Mouse (Mus musculus) ES-E14 (cell line): Measurements from ENCODE around the gene 5730596B20Rik. TPM values are rescaled to one million over a fixed set of nuclear protein-coding genes. Genes with fewer than 3 reads are reported as not detected.
A peak's percentile ranks its signal among the peaks of the same experiment; 100 is the strongest.

Experiments used
- DNase-seq: peaks from one replicate; pipeline ENCODE4 v3.0.0-alpha.2; 2013; ENCODE audit warnings: low read depth, low spot score
- H3K27ac ChIP-seq: 2 replicates; pipeline ENCODE4 v1.5.1; 2012; ENCODE audit warnings: low read depth, mild to moderate bottlenecking, low read length, moderate library complexity, mixed read lengths; ENCODE audit not compliant: poor library complexity, insufficient read depth, severe bottlenecking
- H3K36me3 ChIP-seq: 2 replicates; pipeline ENCODE4 v1.6.1; 2012; ENCODE audit warnings: mild to moderate bottlenecking, low read length, moderate library complexity, mixed read lengths; ENCODE audit not compliant: control insufficient read depth, poor library complexity, insufficient read depth, severe bottlenecking
- H3K4me1 ChIP-seq, 2 experiments: fragments of 150-350 bp in 1 of 2; sonication (generic) in 1 of 2; 2 replicates each; pipeline ENCODE4 v1.6.1; 2012; ENCODE audit warnings: low read length in 2 of 2, mild to moderate bottlenecking in 1 of 2, mixed read lengths in 1 of 2; ENCODE audit not compliant: control insufficient read depth in 2 of 2, insufficient read depth in 2 of 2, poor library complexity in 1 of 2
- H3K4me3 ChIP-seq, 2 experiments: fragments of 150-350 bp in 1 of 2; sonication (generic) in 1 of 2; 2 replicates each; pipeline ENCODE4 v1.5.1; 2012; ENCODE audit warnings: low read length in 2 of 2, low read depth in 1 of 2, mild to moderate bottlenecking in 1 of 2, mixed read lengths in 1 of 2; ENCODE audit not compliant: insufficient read depth in 1 of 2, poor library complexity in 1 of 2, severe bottlenecking in 1 of 2
- H3K9ac ChIP-seq: 2 replicates; pipeline ENCODE4 v1.6.1; 2012; ENCODE audit warnings: low read depth, mild to moderate bottlenecking, low read length, mixed read lengths; ENCODE audit not compliant: poor library complexity, insufficient read depth, severe bottlenecking
- H3K9me3 ChIP-seq: fragments of 150-350 bp; sonication (generic); 2 replicates; pipeline ENCODE4 v1.6.1; 2012; ENCODE audit warnings: low read depth, mild to moderate bottlenecking, low read length; ENCODE audit not compliant: control insufficient read depth, insufficient read depth
- CHD2 ChIP-seq: IDR thresholded peaks from 2 replicates; pipeline ENCODE4 v1.6.1; 2014; ENCODE audit warnings: mild to moderate bottlenecking, low read depth, low read length, inconsistent platforms
- HCFC1 ChIP-seq: IDR thresholded peaks from 2 replicates; pipeline ENCODE4 v1.6.1; 2012; ENCODE audit warnings: low read length, inconsistent platforms, borderline replicate concordance; ENCODE audit not compliant: insufficient read depth
- MAFK ChIP-seq: IDR thresholded peaks from 2 replicates; pipeline ENCODE4 v1.6.1; 2014; ENCODE audit warnings: mild to moderate bottlenecking, low read depth, low read length, inconsistent platforms; ENCODE audit not compliant: insufficient read depth
- ZC3H11A ChIP-seq: IDR thresholded peaks from 2 replicates; pipeline ENCODE4 v1.6.1; 2012; ENCODE audit warnings: low read depth, mild to moderate bottlenecking, inconsistent platforms, low read length, borderline replicate concordance
- ZNF384 ChIP-seq: IDR thresholded peaks from 2 replicates; pipeline ENCODE4 v1.6.1; 2012; ENCODE audit warnings: low read depth, low read length, inconsistent platforms
- in situ Hi-C, 2 experiments: fragments of 600-800 bp; cut with MboI; formaldehyde crosslinking; loops; one replicate each; pipeline ENCODE4 v1.15.1; 2025; ENCODE audit warnings: low sequenced_read_pairs in 2 of 2, inconsistent platforms in 1 of 2; ENCODE audit not compliant: unreplicated experiment in 2 of 2
- total RNA-seq: library from RNA; depleted of rRNA; stranded (reverse); fragments of 300-350 nt; gene quantifications from 2 replicates; pipeline ENCODE4 v1.2.3, GENCODE M21; 2012

5730596B20Rik gene
- total RNA-seq, 1 experiment, result 0.18 TPM

DNA sequence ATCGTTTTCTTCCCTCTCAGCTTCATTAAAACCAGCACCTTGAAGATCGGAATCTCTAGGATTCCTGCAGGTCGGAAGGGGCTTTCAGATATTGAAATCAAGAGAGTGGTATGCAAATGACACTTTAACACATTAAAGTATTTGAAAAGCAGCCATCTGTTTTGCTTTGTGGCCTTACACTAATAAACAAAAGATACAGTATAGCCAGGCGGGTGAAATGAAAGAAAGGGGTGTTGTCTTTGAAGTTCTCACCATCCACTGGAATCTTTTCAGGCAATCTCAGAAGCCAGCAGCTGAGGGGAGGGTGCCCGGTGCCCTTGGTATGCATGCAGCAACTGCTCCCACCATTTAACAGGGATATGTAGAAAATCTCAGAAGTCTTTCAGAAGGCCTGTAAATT lies 23.3 kb upstream of the 5730596B20Rik start:
- no peak overlapping the region for H3K4me3 ChIP-seq
- no peaks in the 10 kb centered on the region for H3K36me3 ChIP-seq
- H3K9ac ChIP-seq, result no peak overlapping the region
- no peaks in the 10 kb centered on the region for H3K9me3 ChIP-seq
- peaks cover 0 to 9% of the 10 kb centered on the region in 2 experiments; a peak in 1 of 4 replicates for H3K4me1 ChIP-seq
- TF ChIP-seq HCFC1 (no peak), CHD2 (no peak), ZNF384 (no peak), MAFK (no peak), ZC3H11A (no peak)
- in situ Hi-C loops, result no loop called here
- H3K27ac ChIP-seq, result no peak overlapping the region
- DNase-seq, result no peak

DNA sequence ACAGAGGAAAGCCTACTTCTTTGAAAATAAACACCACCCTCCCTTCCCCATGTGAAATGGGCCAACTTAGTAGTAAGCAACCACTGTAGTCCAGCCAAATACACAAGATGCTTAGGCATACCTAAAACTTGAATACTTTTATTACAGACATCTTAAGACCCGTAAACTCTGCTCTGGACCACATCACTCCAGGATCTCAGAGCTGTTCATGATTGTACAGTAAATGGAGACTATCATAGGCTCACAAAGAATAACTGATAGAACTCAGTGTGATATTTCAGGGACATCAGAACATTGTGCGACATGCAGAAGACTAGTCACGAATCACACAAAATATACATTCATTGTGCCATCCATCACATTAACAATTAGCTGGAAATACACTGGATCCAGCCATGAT lies 21.8 kb upstream of the 5730596B20Rik start:
- in situ Hi-C loops, result no loop called here
- Histone ChIP-seq H3K4me1 (peaks cover 4 to 17% of the 10 kb centered on the region in 2 experiments; a peak in 1 of 4 replicates), H3K9me3 (no peaks in the 10 kb centered on the region), H3K9ac (no peak overlapping the region), H3K4me3 (no peak overlapping the region), H3K36me3 (no peaks in the 10 kb centered on the region), H3K27ac (no peak overlapping the region)
- no peak for DNase-seq
- TF ChIP-seq ZC3H11A (no peak), CHD2 (no peak), ZNF384 (no peak), MAFK (no peak), HCFC1 (no peak)

DNA sequence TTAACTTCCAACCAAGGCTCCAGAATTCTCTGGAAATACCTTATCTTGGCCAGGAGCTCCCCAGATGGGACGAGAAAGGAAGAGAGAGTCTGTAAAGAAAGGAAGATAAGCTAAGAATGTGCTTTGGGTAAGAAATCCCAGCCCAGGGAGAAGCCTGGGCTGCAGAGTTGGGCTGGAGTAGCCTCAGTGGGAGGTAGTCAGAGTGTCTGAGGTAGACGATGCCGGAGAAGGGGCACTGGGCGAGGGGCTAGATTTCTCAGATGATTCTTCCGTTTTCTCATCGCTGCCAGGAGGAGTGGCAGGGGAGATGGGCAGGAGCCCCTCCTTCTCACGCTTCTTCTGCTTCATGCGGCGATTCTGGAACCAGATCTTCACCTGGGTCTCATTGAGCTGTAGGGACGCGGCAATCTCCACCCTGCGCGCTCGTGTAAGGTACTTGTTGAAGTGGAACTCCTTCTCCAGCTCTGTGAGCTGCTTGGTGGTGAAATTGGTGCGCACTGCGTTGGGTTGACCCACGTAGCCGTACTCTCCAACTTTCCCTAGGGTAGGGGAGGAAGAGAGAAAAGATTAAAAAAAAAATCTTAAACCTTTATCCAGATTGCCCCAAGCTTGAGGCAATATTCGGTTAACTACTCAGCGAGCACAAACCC lies 20.6 kb upstream of the 5730596B20Rik start:
- DNase-seq, result no peak
- Histone ChIP-seq H3K4me3 (no peak overlapping the region), H3K9me3 (no peaks in the 10 kb centered on the region), H3K27ac (no peak overlapping the region), H3K36me3 (no peaks in the 10 kb centered on the region), H3K9ac (no peak overlapping the region; the same call in 1 of the 2 replicates), H3K4me1 (peaks cover 4 to 18% of the 10 kb centered on the region in 2 experiments; a peak in 1 of 4 replicates)
- in situ Hi-C loops, result no loop called here
- no peak for TF ChIP-seq ZC3H11A
- no peak for TF ChIP-seq CHD2
- no peak for TF ChIP-seq MAFK
- TF ChIP-seq HCFC1, result no peak
- TF ChIP-seq ZNF384, result no peak

DNA sequence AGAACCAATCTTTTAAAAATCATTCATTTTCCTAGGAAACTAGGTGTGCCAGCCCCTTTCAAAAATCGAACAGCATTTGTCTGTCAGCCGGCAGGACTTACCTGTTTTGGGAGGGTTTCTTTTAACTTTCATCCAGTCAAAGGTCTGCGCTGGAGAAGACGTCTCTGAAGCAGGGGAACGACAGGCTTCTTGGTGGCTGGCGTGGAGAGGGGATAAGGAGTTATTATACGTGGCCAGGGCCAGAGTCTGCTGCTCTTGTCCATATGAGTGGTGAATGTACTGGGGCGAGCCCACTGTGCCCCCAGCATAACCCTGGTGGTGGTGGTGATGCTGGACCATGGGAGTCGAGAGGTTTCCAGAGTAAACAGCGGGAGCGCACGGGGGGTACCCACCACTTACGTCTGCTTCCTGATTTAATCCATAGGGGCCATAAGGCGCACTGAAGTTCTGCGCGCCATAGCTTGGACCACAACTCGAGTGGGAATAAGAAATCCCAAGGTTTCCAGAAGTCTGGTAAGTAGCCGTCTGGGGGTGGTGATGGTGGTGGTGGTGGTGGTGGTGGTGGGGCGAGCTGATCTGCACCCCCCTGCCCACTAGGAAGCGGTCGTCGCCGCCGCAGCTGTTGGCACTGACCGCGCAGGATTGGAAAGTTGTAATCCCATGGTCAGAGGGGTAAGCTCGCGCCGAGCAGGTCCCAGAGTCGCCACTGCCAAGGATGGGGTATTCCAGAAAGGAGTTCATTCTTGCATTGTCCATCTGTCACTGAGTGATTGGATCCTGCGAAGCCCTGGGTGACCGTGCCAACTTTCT lies 19.6 kb upstream of the 5730596B20Rik start:
- peaks cover 4 to 18% of the 10 kb centered on the region in 2 experiments; a peak in 1 of 4 replicates for H3K4me1 ChIP-seq
- in situ Hi-C loops, result no loop called here
- H3K36me3 ChIP-seq, result no peaks in the 10 kb centered on the region
- peak overlapping the region; percentile 78 to 90 for H3K4me3 ChIP-seq
- TF ChIP-seq ZNF384 (no peak), CHD2 (no peak), HCFC1 (no peak), ZC3H11A (no peak), MAFK (no peak)
- DNase-seq, result no peak
- no peaks in the 10 kb centered on the region for H3K9me3 ChIP-seq
- H3K9ac ChIP-seq, result 0 out of 2 replicates have a peak overlapping the region, but pooled peaks have one; percentile 26
- H3K27ac ChIP-seq, result no peak overlapping the region
